Mouse (Mus musculus) left cerebral cortex, adult 9 months (tissue): ENCODE measurements around the gene Olfr770.
"Not testable (repeated sequence)": the region's sequence is repeated elsewhere in the genome, so short reads cannot be mapped to it uniquely, and the experiment has no call there.

ENCODE experiments used
- DNase-seq, 2 experiments: peaks; one replicate each; pipeline ENCODE4 v3.0.0; 2022; ENCODE audit warnings: low spot score in 2 of 2

The Olfr770 gene

DNA sequence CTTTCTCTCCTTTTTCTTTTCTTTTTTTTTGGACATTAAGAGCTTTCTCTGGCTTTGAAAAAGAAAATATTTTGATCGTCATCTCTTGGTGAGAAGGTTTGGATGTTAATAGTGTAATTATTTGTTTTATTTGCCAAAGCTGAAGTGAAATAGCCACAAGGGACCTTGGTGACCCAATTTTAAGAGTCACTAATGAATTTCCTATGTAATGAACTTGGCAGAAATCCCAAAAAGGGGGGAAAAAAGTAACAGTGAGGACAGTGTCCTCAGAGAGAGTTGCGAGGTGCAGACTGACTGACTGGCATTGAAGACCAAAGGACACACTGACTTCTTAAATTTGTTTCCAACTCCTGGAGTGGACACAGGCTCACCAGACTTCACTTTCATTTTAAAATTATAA is at the start of gene Olfr770:
Gene Olfr770, minus strand, starts transcription at position 101 of the 400 bp plus-strand sequence.
- DNase-seq, result no peak

DNA sequence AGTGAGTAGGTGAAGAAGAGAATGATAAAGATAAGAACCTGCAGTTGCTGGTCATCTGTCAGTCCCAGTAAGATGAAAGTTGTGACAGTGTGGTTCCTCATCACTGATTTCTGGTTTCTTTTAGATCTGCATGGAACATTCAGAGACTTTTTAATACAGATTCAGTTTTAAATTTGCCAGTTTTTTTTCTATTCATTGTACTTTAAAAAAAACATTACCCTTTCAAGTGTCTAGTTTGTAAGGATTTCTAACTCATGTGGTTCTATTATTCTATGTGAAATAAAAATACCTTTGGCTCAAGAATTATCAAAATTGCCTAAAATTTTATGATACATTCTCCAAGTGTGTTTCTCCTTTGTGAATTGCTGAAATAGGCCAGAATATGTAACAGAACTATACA is 48.5 kb upstream of the Olfr770 start, which contains the start of gene Olfr773:
Gene Olfr773, minus strand, starts transcription at position 101 of the 400 bp plus-strand sequence.
- not testable (repeated sequence) for DNase-seq

GRCm38 (mm10) chr10:129177821-129178220 is 39.0 kb upstream of the Olfr770 start, which contains the start of gene Olfr772:
Olfr772 (minus strand) TSS chr10:129177921.
- DNase-seq, result not testable (repeated sequence)

DNA sequence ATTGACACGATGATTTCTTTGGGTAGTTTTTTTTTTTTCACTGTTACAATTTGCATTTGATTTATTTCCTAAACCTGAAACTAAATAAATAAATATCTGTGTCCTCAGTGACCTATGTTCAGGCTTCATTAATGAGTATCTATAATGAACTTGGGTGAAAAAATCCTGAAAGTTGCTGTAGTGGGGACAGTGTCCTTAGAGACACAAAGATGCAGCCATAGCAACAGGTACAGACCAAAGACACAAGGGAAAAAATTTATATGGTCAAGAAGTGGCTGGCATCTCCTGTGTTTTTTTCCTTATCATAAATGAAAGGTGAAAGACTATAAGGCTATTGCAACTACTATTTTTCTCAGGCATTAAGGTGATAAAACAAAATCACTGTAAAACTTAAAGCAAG is 25.9 kb upstream of the Olfr770 start, which contains the start of gene Olfr771:
Gene Olfr771, minus strand, starts transcription at position 101 of the 400 bp plus-strand sequence.
- no peak for DNase-seq

DNA sequence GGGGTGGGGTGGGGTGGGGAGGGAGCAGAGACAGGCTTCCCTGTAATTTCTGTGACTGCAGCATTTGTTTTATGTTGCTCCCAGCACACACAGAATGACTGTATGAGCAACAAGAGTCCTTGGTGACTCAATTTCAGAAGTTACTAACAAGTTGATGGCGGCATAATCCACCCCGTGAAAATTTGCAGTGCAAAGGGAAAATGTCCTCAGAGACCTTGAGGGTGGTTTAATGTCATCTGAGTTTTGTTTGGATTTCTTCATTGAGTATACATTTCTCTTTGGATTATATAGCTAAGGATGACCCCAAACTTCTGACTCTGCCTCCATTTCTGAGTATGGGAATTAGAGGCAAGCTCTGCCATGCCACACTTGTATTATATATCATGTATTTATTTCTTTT is 21.0 kb downstream of the Olfr770 start, which contains the start of gene Olfr769:
Gene Olfr769, minus strand, starts transcription at position 101 of the 400 bp plus-strand sequence.
- DNase-seq, result no peak

DNA sequence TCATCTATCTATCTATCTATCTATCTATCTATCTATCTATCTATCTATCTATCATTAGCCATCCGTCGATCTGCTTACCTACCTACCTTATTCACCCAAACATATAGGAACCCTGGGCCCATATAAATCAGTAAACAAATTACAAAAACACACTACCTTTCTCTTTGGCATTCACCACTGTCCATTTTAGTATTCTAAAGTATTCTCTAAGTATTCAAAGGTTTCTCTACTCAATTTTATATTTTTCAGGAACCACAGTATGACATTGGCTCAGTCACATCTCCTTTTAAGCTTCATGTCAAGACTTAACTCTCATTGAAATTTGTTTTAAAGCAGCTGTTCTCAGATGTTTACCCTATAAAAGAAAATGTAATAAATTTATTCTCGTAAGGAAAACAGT is 23.7 kb downstream of the Olfr770 start:
- no peak for DNase-seq

GRCm38 (mm10) chr10:129101231-129101630 is 37.6 kb downstream of the Olfr770 start:
- no peak for DNase-seq

DNA sequence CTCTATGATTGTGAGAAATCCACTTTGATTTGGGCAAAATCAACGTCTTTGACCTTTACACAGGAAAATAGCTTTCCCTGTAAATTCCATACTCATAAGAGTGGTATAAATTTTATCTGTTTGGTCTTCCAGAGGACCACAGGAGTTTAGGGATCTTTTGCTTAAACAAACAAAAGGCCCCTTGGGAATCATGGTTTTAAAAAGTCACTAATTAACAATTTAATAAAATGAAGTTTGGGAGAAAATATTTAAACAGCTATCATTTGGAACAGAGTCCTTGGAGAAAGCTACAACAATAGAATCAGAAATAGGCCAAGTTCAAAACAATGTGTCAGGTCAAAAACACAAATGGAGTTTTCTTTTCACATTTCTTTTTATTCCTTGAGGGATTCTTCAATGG is 39.5 kb downstream of the Olfr770 start, which contains the start of gene Olfr768:
Gene Olfr768, minus strand, starts transcription at position 101 of the 400 bp plus-strand sequence.
- DNase-seq, result no peak

DNA sequence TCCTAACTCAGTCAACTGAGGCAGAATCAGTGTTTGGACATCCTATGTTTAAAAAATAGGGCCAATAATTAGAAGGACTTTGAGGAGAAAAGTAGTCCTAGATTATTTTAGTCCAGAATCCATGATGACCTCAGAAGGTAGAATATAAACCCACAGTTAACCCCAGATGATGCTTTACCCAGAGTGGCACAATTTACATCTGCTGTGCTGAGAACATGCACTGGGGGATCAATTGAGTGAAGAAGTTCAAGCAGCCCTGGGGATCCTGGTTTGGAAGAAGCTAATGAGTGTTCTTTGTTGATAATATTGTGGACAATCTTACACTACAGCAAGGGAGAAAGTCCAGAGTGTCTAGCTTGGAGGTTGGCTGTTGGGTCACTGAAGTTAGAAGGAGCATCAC is 56.0 kb downstream of the Olfr770 start, which contains the start of gene Olfr767:
Gene Olfr767, minus strand, starts transcription at position 101 of the 400 bp plus-strand sequence.
- not testable (repeated sequence) for DNase-seq
